20 mouse cellular contexts compared by ENCODE assay signal in the genomic region with DNA sequence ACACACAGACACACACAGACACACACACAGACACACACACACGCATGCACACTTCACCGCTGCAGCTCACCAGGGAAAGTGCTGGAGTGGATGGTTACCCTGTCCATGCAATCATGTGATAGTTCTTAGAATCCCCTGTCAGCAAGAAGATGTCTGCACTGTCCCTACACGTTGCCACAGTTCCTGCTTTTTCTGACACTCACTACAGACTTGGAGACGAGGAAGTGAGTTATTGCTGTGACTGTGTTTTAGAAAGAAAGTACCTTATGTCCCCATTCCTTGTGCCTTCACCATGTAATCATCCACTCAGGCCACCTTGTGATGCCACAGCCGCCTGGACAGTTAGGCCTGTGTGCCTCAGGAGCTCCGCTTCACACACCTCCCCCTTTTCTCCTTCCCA. TPM values are rescaled to one million over a fixed set of nuclear protein-coding genes. Genes with fewer than 3 reads are reported as not detected.
A peak's percentile ranks its signal among the peaks of the same experiment; 100 is the strongest.
DNase-seq lines count a peak whose midpoint lies in the region; ATAC-seq and TF ChIP-seq lines count a peak whose summit lies in the region.
"Had no signal": no experiment of that assay in that cellular context is flagged by ENCODE, and none has a peak within 500 bp of the region (broad histone marks: within the 10 kb centered on the region; RNA-seq: fewer than 3 reads in every experiment).

No protein-coding gene starts in this region.

- peaks cover 9% of the 10 kb centered on the region; the same call in 1 of the 2 replicates for H3K4me1 ChIP-seq in lung, postnatal 0 days (ENCODE audit: insufficient read depth, low read depth, low read length)
- peaks cover 12% of the 10 kb centered on the region for H3K4me1 ChIP-seq in brown adipose tissue, adult 24 weeks (ENCODE audit: control insufficient read depth, insufficient read depth, insufficient read length, low read length)
- H3K4me1 ChIP-seq in liver, postnatal 0 days (ENCODE audit: insufficient read depth) = peaks cover 25% of the 10 kb centered on the region

- H3K4me2 ChIP-seq in lung, postnatal 0 days (replicated peaks; ENCODE audit: low read depth, low read length) = no peak overlapping the region
- H3K4me2 ChIP-seq in liver, postnatal 0 days (ENCODE audit: low read depth, low read length) = peak overlapping the region; percentile 34
- H3K4me2 ChIP-seq: forebrain, embryonic 15.5 days; midbrain, embryonic 15.5 days had no signal

- TF ChIP-seq EP300 in lung, postnatal 0 days (IDR thresholded peaks at IDR 0.05) = no peak
- no peak for TF ChIP-seq EP300 in liver, postnatal 0 days (IDR thresholded peaks at IDR 0.05; ENCODE audit: low read depth)

- H3K9me3 ChIP-seq in lung, postnatal 0 days (ENCODE audit: low read length) = no peaks in the 10 kb centered on the region
- no peaks in the 10 kb centered on the region for H3K9me3 ChIP-seq in liver, postnatal 0 days (ENCODE audit: low read length)
- H3K9me3 ChIP-seq: forebrain, embryonic 15.5 days; limb, embryonic 10.5 days; midbrain, embryonic 15.5 days had no signal

- 83% methylated on average over 6 of the region's 6 CpGs for WGBS in lung, postnatal 0 days
- WGBS in liver, postnatal 0 days (ENCODE audit: insufficient replicate concordance) = 62% methylated on average over 6 of the region's 6 CpGs

- no peak overlapping the region for H3K9ac ChIP-seq in lung, postnatal 0 days (replicated peaks; ENCODE audit: low read depth)
- 0 out of 2 replicates have a peak overlapping the region, but pooled peaks have one; percentile 11 for H3K9ac ChIP-seq in liver, postnatal 0 days (replicated peaks)
- H3K9ac ChIP-seq: forebrain, embryonic 15.5 days; midbrain, embryonic 15.5 days had no signal

- no peak for ATAC-seq in lung, postnatal 0 days
- ATAC-seq in liver, postnatal 0 days = peak; percentile 12
- ATAC-seq: activated CD4-positive, CD25-positive, alpha-beta regulatory T cell, adult 4 months; forebrain, embryonic 15.5 days; midbrain, embryonic 15.5 days had no signal

- H3K4me3 ChIP-seq in lung, postnatal 0 days (ENCODE audit: low read depth, low read length) = no peak overlapping the region
- no peak overlapping the region for H3K4me3 ChIP-seq in brown adipose tissue, adult 24 weeks (ENCODE audit: insufficient read depth, low read depth, low read length)
- H3K4me3 ChIP-seq in liver, postnatal 0 days (ENCODE audit: low read depth, low read length) = 0 out of 2 replicates have a peak overlapping the region, but pooled peaks have one; percentile 6
- H3K4me3 ChIP-seq: erythroblast, embryonic 14.5 days; forebrain, embryonic 15.5 days; limb, embryonic 10.5 days; midbrain, embryonic 15.5 days had no signal

- H3K27me3 ChIP-seq in lung, postnatal 0 days (replicated peaks; ENCODE audit: insufficient read depth, low read length) = no peaks in the 10 kb centered on the region
- H3K27me3 ChIP-seq in liver, postnatal 0 days (ENCODE audit: insufficient read depth, low read length) = no peaks in the 10 kb centered on the region
- H3K27me3 ChIP-seq: forebrain, embryonic 15.5 days; midbrain, embryonic 15.5 days; Patski had no signal

- peak overlapping the region; percentile 47; the same call in 1 of the 2 replicates for H3K27ac ChIP-seq in lung, postnatal 0 days (ENCODE audit: low read length)
- peak overlapping the region; percentile 80 for H3K27ac ChIP-seq in brown adipose tissue, adult 24 weeks (replicated peaks; ENCODE audit: low read depth, low read length)
- peak overlapping the region; percentile 88 for H3K27ac ChIP-seq in liver, postnatal 0 days (ENCODE audit: low read depth)
- H3K27ac ChIP-seq: forebrain, embryonic 15.5 days; limb, embryonic 10.5 days; midbrain, embryonic 15.5 days had no signal

- DNase-seq in lung, postnatal 0 days (ENCODE audit: low spot score) = peak; percentile 56
- DNase-seq in lung, postnatal 14 days = no peak
- DNase-seq in liver, postnatal 0 days = no peak
- DNase-seq in skeletal muscle tissue, adult 2 months (ENCODE audit: low read depth, low spot score) = peak; percentile 45
- DNase-seq in cerebellum, postnatal 25 days = no peak
- DNase-seq in left cerebral cortex, adult 9 months (ENCODE audit: low spot score in 2 of 2) = no peak
- no peak for DNase-seq in cerebellum, adult 18-20 months
- DNase-seq: adrenal gland, postnatal 36 days; B cell, adult 2 months; kidney, adult 9 months; kidney, postnatal 4 days; lung, adult 2 months had no signal

- H3K36me3 ChIP-seq in lung, postnatal 0 days (ENCODE audit: insufficient read depth, low read length) = no peaks in the 10 kb centered on the region
- peaks cover 4% of the 10 kb centered on the region; the same call in 1 of the 2 replicates for H3K36me3 ChIP-seq in liver, postnatal 0 days (replicated peaks; ENCODE audit: insufficient read depth, low read length)
- H3K36me3 ChIP-seq: forebrain, embryonic 15.5 days; midbrain, embryonic 15.5 days had no signal

- TF ChIP-seq CTCF in lung, postnatal 0 days (IDR thresholded peaks at IDR 0.05) = no peak
- no peak for TF ChIP-seq CTCF in liver, postnatal 0 days (IDR thresholded peaks at IDR 0.05; ENCODE audit: low read depth)

RNA-seq across cellular contexts. Expression of a gene that starts 1.6 kb away (rescaled TPM):
- polyA plus RNA-seq in lung, postnatal 0 days (2015; fragmentation: Nextera tagmentation; extraction: Ambion mirVana) = 30.3 and 30.8 TPM in 2 replicates
- 20.9 and 29.3 TPM in 2 replicates for polyA plus RNA-seq in brown adipose tissue, adult 24 weeks (2012; ENCODE audit: insufficient read depth, insufficient read length, missing spikeins)
- 16.5 and 16.7 TPM in 2 replicates for polyA plus RNA-seq in liver, postnatal 0 days (2015; fragmentation: Nextera tagmentation; extraction: Ambion mirVana)

RNA-seq across cellular contexts. Expression of a gene that starts 2.0 kb away (rescaled TPM):
- 9.6 and 10.5 TPM in 2 replicates for polyA plus RNA-seq in lung, postnatal 0 days (2015; fragmentation: Nextera tagmentation; extraction: Ambion mirVana)
- 8.5 and 8.8 TPM in 2 replicates for polyA plus RNA-seq in brown adipose tissue, adult 24 weeks (2012; ENCODE audit: insufficient read depth, insufficient read length, missing spikeins)
- polyA plus RNA-seq in liver, postnatal 0 days (2015; fragmentation: Nextera tagmentation; extraction: Ambion mirVana) = 5.7 and 7.1 TPM in 2 replicates

RNA-seq across cellular contexts. Expression of a gene that starts 26.2 kb away (rescaled TPM):
- 56.9 and 71.2 TPM in 2 replicates for polyA plus RNA-seq in lung, postnatal 0 days (2015; fragmentation: Nextera tagmentation; extraction: Ambion mirVana)
- 5.3 and 5.9 TPM in 2 replicates for polyA plus RNA-seq in brown adipose tissue, adult 24 weeks (2012; ENCODE audit: insufficient read depth, insufficient read length, missing spikeins)
- polyA plus RNA-seq in liver, postnatal 0 days (2015; fragmentation: Nextera tagmentation; extraction: Ambion mirVana) = 101 and 115 TPM in 2 replicates

RNA-seq across cellular contexts. Expression of a gene that starts 55.5 kb away (rescaled TPM):
- 12.7 and 13.1 TPM in 2 replicates for polyA plus RNA-seq in lung, postnatal 0 days (2015; fragmentation: Nextera tagmentation; extraction: Ambion mirVana)
- polyA plus RNA-seq in brown adipose tissue, adult 24 weeks (2012; ENCODE audit: insufficient read depth, insufficient read length, missing spikeins) = 0.28 TPM in 1 of 2 replicates, not detected in the other
- 8.5 and 9.3 TPM in 2 replicates for polyA plus RNA-seq in liver, postnatal 0 days (2015; fragmentation: Nextera tagmentation; extraction: Ambion mirVana)
- polyA plus RNA-seq: embryonic facial prominence, embryonic 11.5 days; erythroblast, embryonic 14.5 days; forebrain, embryonic 15.5 days; Patski had no signal

Comparison
In these comparisons a context has a peak if more than half of its experiments do, and no peak if none do; other contexts are left out.
1. DNase-seq: peak in lung, postnatal 0 days (single experiment) and skeletal muscle tissue, adult 2 months (single experiment); none in lung, postnatal 14 days (single experiment), liver, postnatal 0 days (single experiment), cerebellum, postnatal 25 days (0 of 2), left cerebral cortex, adult 9 months (0 of 2) and cerebellum, adult 18-20 months (0 of 2).
2. Peak in every context shown above with its lines, with median percentiles within 50 percentile points of each other: H3K27ac ChIP-seq.